Mouse (Mus musculus): ENCODE measurements around the gene Tmem222. TPM values are rescaled to one million over a fixed set of nuclear protein-coding genes. Genes with fewer than 3 reads are reported as not detected.
A peak's percentile ranks its signal among the peaks of the same experiment; 100 is the strongest.

Gene Tmem222
- polyA plus RNA-seq, 1 experiment: 28.5 TPM

- peak within 1 kb of the TSS; percentile 42 for H3K27ac ChIP-seq (ENCODE audit: insufficient read depth, low read length)
- H3K4me3 ChIP-seq (ENCODE audit: low read depth, low read length): peak within 1 kb of the TSS; percentile 55
- H3K4me1 ChIP-seq (ENCODE audit: control insufficient read depth, insufficient read depth, low read length): peaks cover 4% of the 10 kb centered on the region
- peaks cover 11% of the 10 kb centered on the region for H3K36me3 ChIP-seq (ENCODE audit: control insufficient read depth, insufficient read depth, low read length, poor library complexity, severe bottlenecking)
- no peaks in the 10 kb centered on the region for H3K27me3 ChIP-seq (ENCODE audit: control insufficient read depth, insufficient read depth, low read length, poor library complexity, severe bottlenecking)
- peak within 1 kb of the TSS; percentile 17 for H3K9ac ChIP-seq (ENCODE audit: low read depth, poor library complexity, severe bottlenecking)
- TF ChIP-seq POLR2A (IDR thresholded peaks at IDR 0.05; ENCODE audit: insufficient read depth, low read length): no peak
- peak; percentile 0 for TF ChIP-seq CTCF (IDR thresholded peaks at IDR 0.05; ENCODE audit: low read depth, low read length)
- H3K9me3 ChIP-seq (replicated peaks; ENCODE audit: control insufficient read depth, insufficient read depth, low read length, poor library complexity, severe bottlenecking): no peaks in the 10 kb centered on the region
Observed at GRCm38 (mm10) chr4:133262882-133263281, 14.7 kb downstream of the Tmem222 start, which contains the start of gene Sytl1. Sytl1 (minus strand) TSS chr4:133263113.

GRCm38 (mm10) chr4:133262375-133262765 is 15.2 kb downstream of the Tmem222 start:
- TF ChIP-seq EP300 (IDR thresholded peaks at IDR 0.05; ENCODE audit: insufficient read depth, low read depth, low read length) (no peak), CTCF (IDR thresholded peaks at IDR 0.05; ENCODE audit: low read depth, low read length) (no peak), POLR2A (IDR thresholded peaks at IDR 0.05; ENCODE audit: insufficient read depth, low read length) (no peak)
- Histone ChIP-seq H3K9ac (ENCODE audit: low read depth, poor library complexity, severe bottlenecking) (peak overlapping the region; percentile 17; the same call in 1 of the 2 replicates), H3K9me3 (replicated peaks; ENCODE audit: control insufficient read depth, insufficient read depth, low read length, poor library complexity, severe bottlenecking) (no peaks in the 10 kb centered on the region), H3K36me3 (ENCODE audit: control insufficient read depth, insufficient read depth, low read length, poor library complexity, severe bottlenecking) (peaks cover 6% of the 10 kb centered on the region; the same call in 1 of the 2 replicates), H3K27me3 (ENCODE audit: control insufficient read depth, insufficient read depth, low read length, poor library complexity, severe bottlenecking) (no peaks in the 10 kb centered on the region), H3K27ac (ENCODE audit: insufficient read depth, low read length) (peak overlapping the region; percentile 42), H3K4me3 (ENCODE audit: low read depth, low read length) (peak overlapping the region; percentile 55), H3K4me1 (ENCODE audit: control insufficient read depth, insufficient read depth, low read length) (peaks cover 7% of the 10 kb centered on the region)

- no peaks in the 10 kb centered on the region for H3K9me3 ChIP-seq (replicated peaks; ENCODE audit: control insufficient read depth, insufficient read depth, low read length, poor library complexity, severe bottlenecking)
- TF ChIP-seq EP300 (IDR thresholded peaks at IDR 0.05; ENCODE audit: insufficient read depth, low read depth, low read length): no peak
- TF ChIP-seq POLR2A (IDR thresholded peaks at IDR 0.05; ENCODE audit: insufficient read depth, low read length): no peak
- no peak for TF ChIP-seq CTCF (IDR thresholded peaks at IDR 0.05; ENCODE audit: low read depth, low read length)
- H3K36me3 ChIP-seq (ENCODE audit: control insufficient read depth, insufficient read depth, low read length, poor library complexity, severe bottlenecking): peaks cover 4% of the 10 kb centered on the region; the same call in 1 of the 2 replicates
- peak overlapping the region; percentile 17 for H3K9ac ChIP-seq (ENCODE audit: low read depth, poor library complexity, severe bottlenecking)
- H3K4me1 ChIP-seq (ENCODE audit: control insufficient read depth, insufficient read depth, low read length): peaks cover 7% of the 10 kb centered on the region
- peak overlapping the region; percentile 55 for H3K4me3 ChIP-seq (ENCODE audit: low read depth, low read length)
- peak overlapping the region; percentile 42 for H3K27ac ChIP-seq (ENCODE audit: insufficient read depth, low read length)
- no peaks in the 10 kb centered on the region for H3K27me3 ChIP-seq (ENCODE audit: control insufficient read depth, insufficient read depth, low read length, poor library complexity, severe bottlenecking)
Observed at GRCm38 (mm10) chr4:133261641-133262374, 15.8 kb downstream of the Tmem222 start.

- Histone ChIP-seq H3K4me3 (ENCODE audit: low read depth, low read length) (no peak overlapping the region), H3K4me1 (ENCODE audit: control insufficient read depth, insufficient read depth, low read length) (peaks cover 5% of the 10 kb centered on the region), H3K9me3 (replicated peaks; ENCODE audit: control insufficient read depth, insufficient read depth, low read length, poor library complexity, severe bottlenecking) (no peaks in the 10 kb centered on the region), H3K36me3 (ENCODE audit: control insufficient read depth, insufficient read depth, low read length, poor library complexity, severe bottlenecking) (no peaks in the 10 kb centered on the region), H3K27ac (ENCODE audit: insufficient read depth, low read length) (no peak overlapping the region), H3K9ac (ENCODE audit: low read depth, poor library complexity, severe bottlenecking) (no peak overlapping the region), H3K27me3 (ENCODE audit: control insufficient read depth, insufficient read depth, low read length, poor library complexity, severe bottlenecking) (no peaks in the 10 kb centered on the region)
- no peak for TF ChIP-seq POLR2A (IDR thresholded peaks at IDR 0.05; ENCODE audit: insufficient read depth, low read length)
- no peak for TF ChIP-seq CTCF (IDR thresholded peaks at IDR 0.05; ENCODE audit: low read depth, low read length)
- TF ChIP-seq EP300 (IDR thresholded peaks at IDR 0.05; ENCODE audit: insufficient read depth, low read depth, low read length): no peak
Observed at GRCm38 (mm10) chr4:133257798-133258408, 19.7 kb downstream of the Tmem222 start.

GRCm38 (mm10) chr4:133257230-133257629 is 20.4 kb downstream of the Tmem222 start:
- no peak overlapping the region for H3K27ac ChIP-seq (ENCODE audit: insufficient read depth, low read length)
- TF ChIP-seq EP300 (IDR thresholded peaks at IDR 0.05; ENCODE audit: insufficient read depth, low read depth, low read length) (0 out of 2 replicates have a peak, but pooled peaks have one; percentile 51), POLR2A (IDR thresholded peaks at IDR 0.05; ENCODE audit: insufficient read depth, low read length) (no peak)
- H3K4me1 ChIP-seq (ENCODE audit: control insufficient read depth, insufficient read depth, low read length): peaks cover 5% of the 10 kb centered on the region
- H3K27me3 ChIP-seq (ENCODE audit: control insufficient read depth, insufficient read depth, low read length, poor library complexity, severe bottlenecking): no peaks in the 10 kb centered on the region
- no peaks in the 10 kb centered on the region for H3K36me3 ChIP-seq (ENCODE audit: control insufficient read depth, insufficient read depth, low read length, poor library complexity, severe bottlenecking)
- H3K9ac ChIP-seq (ENCODE audit: low read depth, poor library complexity, severe bottlenecking): no peak overlapping the region
- H3K9me3 ChIP-seq (replicated peaks; ENCODE audit: control insufficient read depth, insufficient read depth, low read length, poor library complexity, severe bottlenecking): no peaks in the 10 kb centered on the region
- H3K4me3 ChIP-seq (ENCODE audit: low read depth, low read length): 0 out of 2 replicates have a peak overlapping the region, but pooled peaks have one; percentile 1

GRCm38 (mm10) chr4:133256820-133257219 is 20.8 kb downstream of the Tmem222 start:
- Histone ChIP-seq H3K36me3 (ENCODE audit: control insufficient read depth, insufficient read depth, low read length, poor library complexity, severe bottlenecking) (no peaks in the 10 kb centered on the region), H3K4me1 (ENCODE audit: control insufficient read depth, insufficient read depth, low read length) (peaks cover 5% of the 10 kb centered on the region), H3K9me3 (replicated peaks; ENCODE audit: control insufficient read depth, insufficient read depth, low read length, poor library complexity, severe bottlenecking) (no peaks in the 10 kb centered on the region), H3K27me3 (ENCODE audit: control insufficient read depth, insufficient read depth, low read length, poor library complexity, severe bottlenecking) (no peaks in the 10 kb centered on the region), H3K27ac (ENCODE audit: insufficient read depth, low read length) (no peak overlapping the region), H3K9ac (ENCODE audit: low read depth, poor library complexity, severe bottlenecking) (no peak overlapping the region), H3K4me3 (ENCODE audit: low read depth, low read length) (peak overlapping the region; percentile 1; the same call in 1 of the 2 replicates)
- TF ChIP-seq EP300 (IDR thresholded peaks at IDR 0.05; ENCODE audit: insufficient read depth, low read depth, low read length): no peak
- TF ChIP-seq POLR2A (IDR thresholded peaks at IDR 0.05; ENCODE audit: insufficient read depth, low read length): no peak
- no peak for TF ChIP-seq CTCF (IDR thresholded peaks at IDR 0.05; ENCODE audit: low read depth, low read length)

All from ES-Bruce4 (cell line).